Mouse (Mus musculus) thymus, postnatal 10 days (tissue): ENCODE results near the gene Tmem207.
"Not testable (repeated sequence)": the region's sequence is repeated elsewhere in the genome, so short reads cannot be mapped to it uniquely, and the experiment has no call there.

Experiments
- DNase-seq, 2 experiments: peaks; one replicate each; pipeline ENCODE4 v3.0.0; 2021; ENCODE audit warnings: low spot score in 2 of 2

The Tmem207 gene

GRCm38 (mm10) chr16:26526669-26527068 is at the start of gene Tmem207:
Gene Tmem207 (minus strand): TSS chr16:26526769.
- DNase-seq: no peak

GRCm38 (mm10) chr16:26574173-26574572 is 47.6 kb upstream of the Tmem207 start:
- no peak for DNase-seq

GRCm38 (mm10) chr16:26571836-26572235 is 45.3 kb upstream of the Tmem207 start:
- no peak for DNase-seq

GRCm38 (mm10) chr16:26569387-26569978 is 42.9 kb upstream of the Tmem207 start:
- DNase-seq: no peak

GRCm38 (mm10) chr16:26562771-26563170 is 36.2 kb upstream of the Tmem207 start:
- DNase-seq: no peak

- no peak for DNase-seq
These were observed 35.2 kb upstream of the Tmem207 start for GRCm38 (mm10) chr16:26561743-26562142.

- no peak for DNase-seq
These were observed 32.2 kb upstream of the Tmem207 start for GRCm38 (mm10) chr16:26558797-26559196.

GRCm38 (mm10) chr16:26552234-26552633 is 25.7 kb upstream of the Tmem207 start:
- DNase-seq: no peak

GRCm38 (mm10) chr16:26549221-26549620 is 22.7 kb upstream of the Tmem207 start:
- no peak for DNase-seq

GRCm38 (mm10) chr16:26546879-26547206 is 20.3 kb upstream of the Tmem207 start:
- no peak for DNase-seq

- no peak for DNase-seq
These were observed 19.8 kb upstream of the Tmem207 start for GRCm38 (mm10) chr16:26546170-26546878.

- DNase-seq: no peak
These were observed 5.7 kb upstream of the Tmem207 start for GRCm38 (mm10) chr16:26532287-26532686.

GRCm38 (mm10) chr16:26530451-26530850 is 3.9 kb upstream of the Tmem207 start:
- DNase-seq: no peak

GRCm38 (mm10) chr16:26527931-26528666 is 1.5 kb upstream of the Tmem207 start:
- DNase-seq: no peak

- no peak for DNase-seq
These were observed 737 bp downstream of the Tmem207 start for GRCm38 (mm10) chr16:26525832-26526231.

- DNase-seq: no peak
These were observed 7.0 kb downstream of the Tmem207 start for GRCm38 (mm10) chr16:26519596-26519995.

- no peak for DNase-seq
These were observed 21.6 kb downstream of the Tmem207 start for GRCm38 (mm10) chr16:26504961-26505360.

GRCm38 (mm10) chr16:26500738-26501137 is 25.8 kb downstream of the Tmem207 start:
- DNase-seq: no peak

GRCm38 (mm10) chr16:26499705-26500104 is 26.9 kb downstream of the Tmem207 start:
- DNase-seq: not testable (repeated sequence)

GRCm38 (mm10) chr16:26495721-26496120 is 30.8 kb downstream of the Tmem207 start:
- DNase-seq: no peak

- no peak for DNase-seq
These were observed 55.3 kb downstream of the Tmem207 start for GRCm38 (mm10) chr16:26471254-26471653.

GRCm38 (mm10) chr16:26466535-26466934 is 60.0 kb downstream of the Tmem207 start:
- DNase-seq: no peak

GRCm38 (mm10) chr16:26462835-26463234 is 63.7 kb downstream of the Tmem207 start, which contains the start of gene Cldn16:
Gene Cldn16 (plus strand): TSS chr16:26463135.
- no peak for DNase-seq
